Mouse (Mus musculus): Measurements from ENCODE around the gene AL731706.1. TPM values are rescaled to one million over a fixed set of nuclear protein-coding genes. Genes with fewer than 3 reads are reported as not detected.

AL731706.1 gene
- polyA plus RNA-seq (2012; rRNA removed): 33.2 and 37.6 TPM in 2 replicates

DNA sequence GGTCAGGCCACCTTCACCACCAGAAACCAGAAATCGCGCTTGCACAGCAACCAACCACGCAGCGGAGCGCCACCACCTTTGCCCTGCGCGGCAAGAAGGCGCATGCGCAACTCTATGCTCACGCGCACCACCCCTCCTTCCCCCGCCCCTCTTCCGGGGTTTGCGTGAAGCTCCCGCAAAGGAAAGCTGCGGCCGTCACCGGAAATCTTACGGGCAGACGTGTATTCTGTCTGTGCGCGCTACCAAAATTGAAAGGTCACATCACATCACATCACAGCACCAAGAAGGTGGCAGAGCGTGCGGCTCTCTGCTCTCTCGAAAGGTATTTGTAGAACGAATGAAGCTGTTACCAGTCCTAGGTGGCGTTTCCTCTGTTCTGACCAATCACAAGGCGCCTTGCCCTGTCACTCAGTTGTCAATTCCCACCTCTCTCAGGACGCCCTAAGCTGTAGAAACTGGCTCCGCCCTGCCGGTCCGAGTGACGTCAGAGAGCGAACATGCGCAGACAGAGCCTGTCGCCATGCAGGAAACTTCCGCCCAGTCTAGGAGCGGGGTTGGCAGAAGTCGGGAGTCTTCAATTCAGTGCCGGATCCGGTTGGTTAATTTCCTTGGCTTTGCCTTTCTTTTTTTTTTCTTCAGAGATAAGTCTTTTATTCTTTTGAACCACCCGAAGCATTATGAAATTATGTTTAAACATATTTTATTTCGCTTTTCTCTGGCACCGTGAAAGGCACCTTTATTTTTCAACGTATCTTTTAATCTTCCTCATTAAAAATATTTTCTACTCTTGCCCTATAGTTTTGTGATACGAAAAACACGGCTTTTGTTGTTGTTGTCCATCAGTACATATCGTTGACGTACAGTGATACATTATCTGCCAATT lies at the start of gene AL731706.1, which contains the start of the genes Slx4ip and Mkks:
Gene AL731706.1 (minus strand): TSS at position 322 of the 883 bp plus-strand sequence.
Gene Slx4ip (plus strand): TSS at position 151 of the 883 bp plus-strand sequence.
Gene Mkks (minus strand): TSS at position 322 of the 883 bp plus-strand sequence.
- Histone ChIP-seq H3K4me3 (ENCODE audit: insufficient read depth, low read length) (peak within 1 kb of the TSS; percentile 55), H3K4me1 (ENCODE audit: control insufficient read depth, insufficient read depth, low read length) (no peaks in the 10 kb centered on the region; the same call in 1 of the 2 replicates), H3K27ac (ENCODE audit: insufficient read depth, low read length) (peak within 1 kb of the TSS; percentile 79)
- TF ChIP-seq CTCF (IDR thresholded peaks at IDR 0.05; ENCODE audit: extremely low read depth, insufficient read depth, low read length) (no peak), POLR2A (IDR thresholded peaks at IDR 0.05; ENCODE audit: extremely low read depth, insufficient read depth, low read length) (peak; percentile 89)

DNA sequence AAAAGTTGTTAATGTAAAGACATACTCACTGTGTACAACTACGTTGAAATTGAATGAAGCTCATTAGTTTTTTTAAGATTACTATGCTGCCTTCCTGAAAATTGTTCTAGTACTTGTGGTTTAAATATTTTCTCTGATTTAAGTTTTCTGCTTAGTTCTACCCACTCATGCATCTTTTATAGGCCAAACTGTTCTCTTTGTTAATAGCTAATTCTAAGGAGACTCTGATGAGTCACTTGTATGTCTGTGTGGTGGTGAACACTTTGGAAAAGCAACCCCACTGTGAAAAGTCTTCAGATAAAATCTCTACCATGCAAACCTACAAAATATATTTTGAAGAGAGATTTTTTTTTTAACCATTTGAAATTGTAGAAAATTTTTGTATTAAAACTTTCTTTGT lies 47.1 kb upstream of the AL731706.1 start:
- no peak overlapping the region for H3K4me3 ChIP-seq (ENCODE audit: insufficient read depth, low read length)
- H3K4me1 ChIP-seq (ENCODE audit: control insufficient read depth, insufficient read depth, low read length): no peaks in the 10 kb centered on the region
- TF ChIP-seq CTCF (IDR thresholded peaks at IDR 0.05; ENCODE audit: extremely low read depth, insufficient read depth, low read length) (no peak), POLR2A (IDR thresholded peaks at IDR 0.05; ENCODE audit: extremely low read depth, insufficient read depth, low read length) (no peak)
- H3K27ac ChIP-seq (ENCODE audit: insufficient read depth, low read length): no peak overlapping the region

- H3K4me3 ChIP-seq (ENCODE audit: insufficient read depth, low read length): no peak overlapping the region
- no peaks in the 10 kb centered on the region for H3K4me1 ChIP-seq (ENCODE audit: control insufficient read depth, insufficient read depth, low read length)
- no peak overlapping the region for H3K27ac ChIP-seq (ENCODE audit: insufficient read depth, low read length)
- TF ChIP-seq POLR2A (IDR thresholded peaks at IDR 0.05; ENCODE audit: extremely low read depth, insufficient read depth, low read length) (no peak), CTCF (IDR thresholded peaks at IDR 0.05; ENCODE audit: extremely low read depth, insufficient read depth, low read length) (no peak)
Observed at GRCm38 (mm10) chr2:136936391-136937288, 45.5 kb upstream of the AL731706.1 start.

- Histone ChIP-seq H3K4me3 (ENCODE audit: insufficient read depth, low read length) (no peak overlapping the region), H3K4me1 (ENCODE audit: control insufficient read depth, insufficient read depth, low read length) (peaks cover 3% of the 10 kb centered on the region), H3K27ac (ENCODE audit: insufficient read depth, low read length) (no peak overlapping the region)
- no peak for TF ChIP-seq CTCF (IDR thresholded peaks at IDR 0.05; ENCODE audit: extremely low read depth, insufficient read depth, low read length)
- TF ChIP-seq POLR2A (IDR thresholded peaks at IDR 0.05; ENCODE audit: extremely low read depth, insufficient read depth, low read length): no peak
Observed at GRCm38 (mm10) chr2:136921003-136921408, 29.8 kb upstream of the AL731706.1 start.

DNA sequence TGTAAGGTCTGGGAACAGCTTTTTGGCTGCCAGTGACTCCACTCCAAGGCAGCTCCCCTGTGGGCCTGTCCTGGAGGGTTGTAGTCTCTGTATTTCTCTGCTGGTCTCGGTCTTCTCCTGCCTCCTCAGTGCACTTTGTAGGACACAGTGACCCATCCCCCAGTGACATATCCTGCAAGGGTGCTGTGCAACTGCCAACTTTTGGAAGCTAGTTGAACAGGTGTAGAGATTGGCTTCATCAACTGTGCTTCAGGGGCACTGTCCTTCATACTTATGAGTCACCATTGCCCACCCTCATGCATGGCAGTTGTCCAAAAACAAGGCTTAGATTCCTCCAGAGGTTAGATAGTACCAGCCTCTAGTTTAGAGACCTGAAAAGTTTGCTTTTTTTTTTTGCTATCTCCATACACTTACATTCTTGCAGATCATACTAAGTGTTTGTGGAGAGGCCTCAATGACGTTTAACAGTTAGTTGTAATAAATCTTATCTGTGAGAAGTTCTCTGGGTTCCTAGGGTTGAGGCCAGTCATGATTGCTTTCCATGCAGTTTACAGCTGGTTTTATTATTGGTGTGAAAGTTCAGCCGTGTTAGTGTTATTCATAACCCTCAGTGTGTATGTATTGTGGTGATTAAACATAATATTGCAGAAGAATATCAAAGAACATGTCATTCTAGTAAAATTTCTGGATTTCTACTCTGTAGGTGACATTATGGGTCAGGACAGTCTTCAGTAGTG lies 29.2 kb upstream of the AL731706.1 start:
- H3K4me3 ChIP-seq (ENCODE audit: insufficient read depth, low read length): no peak overlapping the region
- no peak overlapping the region for H3K27ac ChIP-seq (ENCODE audit: insufficient read depth, low read length)
- TF ChIP-seq CTCF (IDR thresholded peaks at IDR 0.05; ENCODE audit: extremely low read depth, insufficient read depth, low read length) (no peak), POLR2A (IDR thresholded peaks at IDR 0.05; ENCODE audit: extremely low read depth, insufficient read depth, low read length) (no peak)
- H3K4me1 ChIP-seq (ENCODE audit: control insufficient read depth, insufficient read depth, low read length): peaks cover 3% of the 10 kb centered on the region

- TF ChIP-seq POLR2A (IDR thresholded peaks at IDR 0.05; ENCODE audit: extremely low read depth, insufficient read depth, low read length): no peak
- TF ChIP-seq CTCF (IDR thresholded peaks at IDR 0.05; ENCODE audit: extremely low read depth, insufficient read depth, low read length): no peak
- Histone ChIP-seq H3K4me3 (ENCODE audit: insufficient read depth, low read length) (no peak overlapping the region), H3K4me1 (ENCODE audit: control insufficient read depth, insufficient read depth, low read length) (peaks cover 3% of the 10 kb centered on the region), H3K27ac (ENCODE audit: insufficient read depth, low read length) (no peak overlapping the region)
Observed at GRCm38 (mm10) chr2:136919433-136919832, 28.2 kb upstream of the AL731706.1 start.

- Histone ChIP-seq H3K4me1 (ENCODE audit: control insufficient read depth, insufficient read depth, low read length) (no peaks in the 10 kb centered on the region), H3K4me3 (ENCODE audit: insufficient read depth, low read length) (no peak overlapping the region), H3K27ac (ENCODE audit: insufficient read depth, low read length) (no peak overlapping the region)
- TF ChIP-seq POLR2A (IDR thresholded peaks at IDR 0.05; ENCODE audit: extremely low read depth, insufficient read depth, low read length): no peak
- no peak for TF ChIP-seq CTCF (IDR thresholded peaks at IDR 0.05; ENCODE audit: extremely low read depth, insufficient read depth, low read length)
Observed at GRCm38 (mm10) chr2:136914334-136914902, 23.2 kb upstream of the AL731706.1 start.

- no peak overlapping the region for H3K27ac ChIP-seq (ENCODE audit: insufficient read depth, low read length)
- TF ChIP-seq POLR2A (IDR thresholded peaks at IDR 0.05; ENCODE audit: extremely low read depth, insufficient read depth, low read length) (no peak), CTCF (IDR thresholded peaks at IDR 0.05; ENCODE audit: extremely low read depth, insufficient read depth, low read length) (no peak)
- no peak overlapping the region for H3K4me3 ChIP-seq (ENCODE audit: insufficient read depth, low read length)
- no peaks in the 10 kb centered on the region for H3K4me1 ChIP-seq (ENCODE audit: control insufficient read depth, insufficient read depth, low read length)
Observed at GRCm38 (mm10) chr2:136913021-136913420, 21.8 kb upstream of the AL731706.1 start.

All from cortical plate, adult 2 months (tissue).